Mouse (Mus musculus) MEL (cell line): ENCODE measurements around the gene Nup153. TPM values are rescaled to one million over a fixed set of nuclear protein-coding genes. Genes with fewer than 3 reads are reported as not detected.
A peak's percentile ranks its signal among the peaks of the same experiment; 100 is the strongest.

ENCODE experiments used
- DNase-seq: peaks from one replicate; pipeline ENCODE4 v3.0.0; 2011; ENCODE audit warnings: low read depth, low spot score
- H3K27ac ChIP-seq: 2 replicates; pipeline ENCODE4 v1.5.1; 2012; ENCODE audit warnings: low read depth, mild to moderate bottlenecking, control low read depth, low read length, moderate library complexity; ENCODE audit not compliant: control insufficient read depth
- H3K27me3 ChIP-seq, 2 experiments: fragments of 150-350 bp in 1 of 2; sonication (generic) in 1 of 2; 2 replicates each; pipeline ENCODE4 v1.6.1; 2012; ENCODE audit warnings: low read length in 2 of 2, mild to moderate bottlenecking in 2 of 2, improper control_type of control experiment in 1 of 2, moderate library complexity in 1 of 2; ENCODE audit not compliant: insufficient read depth in 2 of 2, control insufficient read depth in 1 of 2
- H3K36me3 ChIP-seq, 2 experiments: 2 replicates each; pipeline ENCODE4 v1.6.1; 2012 to 2014; ENCODE audit warnings: low read length in 2 of 2, improper control_type of control experiment in 1 of 2, inconsistent platforms in 1 of 2, mild to moderate bottlenecking in 1 of 2; ENCODE audit not compliant: insufficient read depth in 2 of 2, control insufficient read depth in 1 of 2
- H3K4me1 ChIP-seq, 2 experiments: fragments of 150-350 bp in 1 of 2; sonication (generic) in 1 of 2; 2 replicates each; pipeline ENCODE4 v1.6.1; 2012; ENCODE audit warnings: low read length in 2 of 2, improper control_type of control experiment in 1 of 2, mild to moderate bottlenecking in 1 of 2; ENCODE audit not compliant: insufficient read depth in 2 of 2, control insufficient read depth in 1 of 2
- H3K4me3 ChIP-seq, 2 experiments: fragments of 150-350 bp in 1 of 2; sonication (generic) in 1 of 2; 2 replicates each; pipeline ENCODE4 v1.5.1; 2012; ENCODE audit warnings: low read depth in 2 of 2, low read length in 2 of 2, mild to moderate bottlenecking in 2 of 2, moderate library complexity in 2 of 2, control low read depth in 1 of 2, improper control_type of control experiment in 1 of 2; ENCODE audit not compliant: control insufficient read depth in 1 of 2, insufficient read depth in 1 of 2
- H3K79me2 ChIP-seq: 2 replicates; pipeline ENCODE4 v1.6.1; 2012; ENCODE audit warnings: mild to moderate bottlenecking, low read length, moderate library complexity; ENCODE audit not compliant: control insufficient read depth, poor library complexity, insufficient read depth
- H3K9ac ChIP-seq: 2 replicates; pipeline ENCODE4 v1.6.1; 2012; ENCODE audit warnings: low read depth, mild to moderate bottlenecking, control low read depth, low read length, moderate library complexity; ENCODE audit not compliant: control insufficient read depth, poor library complexity, severe bottlenecking
- H3K9me3 ChIP-seq: fragments of 150-350 bp; sonication (generic); replicated peaks from 2 replicates; pipeline ENCODE4 v1.6.1; 2012; ENCODE audit warnings: mild to moderate bottlenecking, low read length, improper control_type of control experiment, moderate library complexity; ENCODE audit not compliant: insufficient read depth
- BHLHE40 ChIP-seq: IDR thresholded peaks from 2 replicates; pipeline ENCODE4 v1.6.1; 2012; ENCODE audit warnings: low read depth, mild to moderate bottlenecking, inconsistent platforms, low read length, improper control_type of control experiment, borderline replicate concordance
- CHD1 ChIP-seq: IDR thresholded peaks from 2 replicates; pipeline ENCODE4 v1.6.1; 2012; ENCODE audit warnings: low read depth, mild to moderate bottlenecking, inconsistent platforms, low read length, improper control_type of control experiment
- ELF1 ChIP-seq: IDR thresholded peaks from 2 replicates; pipeline ENCODE4 v1.6.1; 2014; ENCODE audit warnings: low read depth, mild to moderate bottlenecking, inconsistent platforms, low read length, improper control_type of control experiment, moderate library complexity
- EP300 ChIP-seq, 2 experiments: IDR thresholded peaks; 2 replicates each; pipeline ENCODE4 v1.6.1; 2011; ENCODE audit warnings: improper control_type of control experiment in 2 of 2, low read length in 2 of 2, low read depth in 1 of 2, mild to moderate bottlenecking in 1 of 2
- ETS1 ChIP-seq: IDR thresholded peaks from 2 replicates; pipeline ENCODE4 v1.6.1; 2012; ENCODE audit warnings: low read depth, mild to moderate bottlenecking, inconsistent platforms, low read length, improper control_type of control experiment, moderate library complexity
- GABPA ChIP-seq: IDR thresholded peaks from 2 replicates; pipeline ENCODE4 v1.6.1; 2012; ENCODE audit warnings: low read depth, mild to moderate bottlenecking, inconsistent platforms, low read length, improper control_type of control experiment, moderate library complexity
- GATA1 ChIP-seq: IDR thresholded peaks from 2 replicates; pipeline ENCODE4 v1.6.1; 2011; ENCODE audit warnings: low read depth, low read length, improper control_type of control experiment
- HCFC1 ChIP-seq: IDR thresholded peaks from 2 replicates; pipeline ENCODE4 v1.6.1; 2012; ENCODE audit warnings: low read depth, mild to moderate bottlenecking, inconsistent platforms, low read length, improper control_type of control experiment, moderate library complexity
- JUND ChIP-seq: IDR thresholded peaks from 2 replicates; pipeline ENCODE4 v1.6.1; 2011; ENCODE audit warnings: low read depth, mild to moderate bottlenecking, improper control_type of control experiment, low read length
- MAFK ChIP-seq: IDR thresholded peaks from 2 replicates; pipeline ENCODE4 v1.6.1; 2011; ENCODE audit warnings: low read depth, mild to moderate bottlenecking, low read length, improper control_type of control experiment, borderline replicate concordance
- MAX ChIP-seq: IDR thresholded peaks from 2 replicates; pipeline ENCODE4 v1.6.1; 2011; ENCODE audit warnings: low read length, improper control_type of control experiment
- MEF2A ChIP-seq: IDR thresholded peaks from 2 replicates; pipeline ENCODE4 v1.6.1; 2014; ENCODE audit warnings: low read depth, mild to moderate bottlenecking, inconsistent platforms, low read length, improper control_type of control experiment; ENCODE audit not compliant: poor library complexity, insufficient replicate concordance, severe bottlenecking; ENCODE audit errors: extremely low read depth
- MXI1 ChIP-seq: IDR thresholded peaks from 2 replicates; pipeline ENCODE4 v1.6.1; 2011; ENCODE audit warnings: mild to moderate bottlenecking, low read depth, low read length, improper control_type of control experiment
- MYB ChIP-seq: IDR thresholded peaks from 2 replicates; pipeline ENCODE4 v1.6.1; 2011; ENCODE audit warnings: mild to moderate bottlenecking, low read depth, low read length, improper control_type of control experiment
- MYC ChIP-seq: IDR thresholded peaks from 2 replicates; pipeline ENCODE4 v1.6.1; 2011; ENCODE audit warnings: low read depth, mild to moderate bottlenecking, low read length, improper control_type of control experiment, moderate library complexity
- NELFE ChIP-seq: IDR thresholded peaks from 2 replicates; pipeline ENCODE4 v1.6.1; 2011; ENCODE audit warnings: low read depth, low read length, improper control_type of control experiment
- NRF1 ChIP-seq: IDR thresholded peaks from 2 replicates; pipeline ENCODE4 v1.6.1; 2014; ENCODE audit warnings: low read depth, mild to moderate bottlenecking, inconsistent platforms, low read length, improper control_type of control experiment, moderate library complexity; ENCODE audit not compliant: poor library complexity, insufficient read depth, severe bottlenecking
- POLR2A ChIP-seq, 2 experiments: IDR thresholded peaks; 2 replicates each; pipeline ENCODE4 v1.6.1; 2011 to 2012; ENCODE audit warnings: low read length in 2 of 2, mild to moderate bottlenecking in 2 of 2, control low read depth in 1 of 2, improper control_type of control experiment in 1 of 2, low read depth in 1 of 2, moderate library complexity in 1 of 2; ENCODE audit not compliant: control insufficient read depth in 1 of 2, insufficient read depth in 1 of 2, poor library complexity in 1 of 2
- POLR2AphosphoS2 ChIP-seq: IDR thresholded peaks from 2 replicates; pipeline ENCODE4 v1.6.1; 2011; ENCODE audit warnings: low read length, improper control_type of control experiment
- POLR2AphosphoS5 ChIP-seq: IDR thresholded peaks from 2 replicates; pipeline ENCODE4 v1.6.1; 2012; ENCODE audit warnings: low read depth, borderline replicate concordance, mild to moderate bottlenecking, inconsistent platforms, low read length, moderate library complexity, mixed read lengths
- RCOR1 ChIP-seq: IDR thresholded peaks from 2 replicates; pipeline ENCODE4 v1.6.1; 2012; ENCODE audit warnings: low read depth, mild to moderate bottlenecking, inconsistent platforms, low read length, improper control_type of control experiment
- SIN3A ChIP-seq: IDR thresholded peaks from 2 replicates; pipeline ENCODE4 v1.6.1; 2012; ENCODE audit warnings: low read length, improper control_type of control experiment, inconsistent platforms
- SMC3 ChIP-seq: IDR thresholded peaks from 2 replicates; pipeline ENCODE4 v1.6.1; 2011; ENCODE audit warnings: low read depth, low read length, improper control_type of control experiment
- TAL1 ChIP-seq: IDR thresholded peaks from 2 replicates; pipeline ENCODE4 v1.6.1; 2012; ENCODE audit warnings: mild to moderate bottlenecking, inconsistent platforms, low read length, moderate library complexity, mixed read lengths
- TBP ChIP-seq: IDR thresholded peaks from 2 replicates; pipeline ENCODE4 v1.8.0; 2011; ENCODE audit warnings: low read depth, low read length, improper control_type of control experiment
- TCF12 ChIP-seq: IDR thresholded peaks from 2 replicates; pipeline ENCODE4 v1.6.1; 2014; ENCODE audit warnings: low read depth, mild to moderate bottlenecking, inconsistent platforms, low read length, improper control_type of control experiment, moderate library complexity
- USF1 ChIP-seq: IDR thresholded peaks from 2 replicates; pipeline ENCODE4 v1.6.1; 2014; ENCODE audit warnings: low read depth, mild to moderate bottlenecking, inconsistent platforms, low read length, improper control_type of control experiment, moderate library complexity
- USF2 ChIP-seq, 2 experiments: IDR thresholded peaks; 2 replicates each; pipeline ENCODE4 v1.6.1; 2011 to 2012; ENCODE audit warnings: improper control_type of control experiment in 2 of 2, low read length in 2 of 2, borderline replicate concordance in 1 of 2, inconsistent platforms in 1 of 2, low read depth in 1 of 2, mild to moderate bottlenecking in 1 of 2; ENCODE audit not compliant: insufficient read depth in 1 of 2
- ZKSCAN1 ChIP-seq: IDR thresholded peaks from 2 replicates; pipeline ENCODE4 v1.6.1; 2012; ENCODE audit warnings: low read depth, mild to moderate bottlenecking, inconsistent platforms, low read length, improper control_type of control experiment, moderate library complexity
- ZNF384 ChIP-seq: IDR thresholded peaks from 2 replicates; pipeline ENCODE4 v1.6.1; 2012; ENCODE audit warnings: low read depth, mild to moderate bottlenecking, inconsistent platforms, low read length, improper control_type of control experiment
- polyA plus RNA-seq, 2 experiments: library from polyadenylated mRNA; stranded (reverse) in 1 of 2; unstranded in 1 of 2; fragments of >175 nt in 1 of 2; fragments of >200 nt in 1 of 2; gene quantifications; 2 replicates each; pipeline versions ENCODE4 v1.2.1 to v1.2.4; 2012; ENCODE audit warnings: low replicate concordance in 2 of 2, low read depth in 1 of 2; ENCODE audit not compliant: insufficient read length in 2 of 2, insufficient read depth in 1 of 2, missing spikeins in 1 of 2
- total RNA-seq: library from RNA; depleted of rRNA; stranded (reverse); fragments of 300-350 nt; gene quantifications from 2 replicates; pipeline ENCODE4 v1.2.3, GENCODE M21; 2012

Nup153 gene
- total and polyA plus RNA-seq, 3 experiments = 64.6 to 221 (median 82.8) TPM

GRCm38 (mm10) chr13:46690559-46691241, 37.0 kb downstream of the Nup153 start:
- Histone ChIP-seq H3K27ac (peak overlapping the region; percentile 2; the same call in 1 of the 2 replicates), H3K4me3 (no peak overlapping the region), H3K9ac (no peak overlapping the region), H3K36me3 (peaks cover 43 to 72% of the 10 kb centered on the region in 2 experiments), H3K4me1 (peaks cover 4 to 21% of the 10 kb centered on the region in 2 experiments), H3K9me3 (no peaks in the 10 kb centered on the region), H3K79me2 (peaks cover 39% of the 10 kb centered on the region), H3K27me3 (no peaks in the 10 kb centered on the region)
- DNase-seq = peak; percentile 67
- TF ChIP-seq ZNF384 (no peak), TCF12 (peak; percentile 69; the same call in 1 of the 2 replicates), ZKSCAN1 (no peak), POLR2AphosphoS2 (no peak), SIN3A (0 out of 2 replicates have a peak, but pooled peaks have one; percentile 28), ELF1 (no peak), NELFE (no peak), MXI1 (no peak), RCOR1 (peak; percentile 74; the same call in 1 of the 2 replicates), HCFC1 (no peak), SMC3 (no peak), EP300 (IDR thresholded peaks at IDR 0.05; ENCODE audit: low read depth in 1 of 2, low read length in 2 of 2) (peak; percentile 80 to 87), TBP (no peak), MAFK (0 out of 2 replicates have a peak, but pooled peaks have one; percentile 14), MEF2A (peak; percentile 95), CHD1 (no peak), MYB (no peak), NRF1 (no peak), TAL1 (peak; percentile 50; the same call in 1 of the 2 replicates), USF2 (IDR thresholded peaks at IDR 0.05; ENCODE audit: borderline replicate concordance in 1 of 2, insufficient read depth in 1 of 2, low read depth in 1 of 2, low read length in 2 of 2) (no peak), MYC (0 out of 2 replicates have a peak, but pooled peaks have one; percentile 26), BHLHE40 (no peak), POLR2A (IDR thresholded peaks at IDR 0.05; ENCODE audit: control insufficient read depth in 1 of 2, insufficient read depth in 1 of 2, low read depth in 1 of 2, low read length in 2 of 2, poor library complexity in 1 of 2) (no peak), ETS1 (peak; percentile 71), GATA1 (peak; percentile 85), JUND (no peak), USF1 (no peak), POLR2AphosphoS5 (no peak), GABPA (no peak), MAX (no peak)
